Mouse (Mus musculus) olfactory bulb, adult 2 months (tissue): ENCODE data around the gene Nol4l. TPM values are rescaled to one million over a fixed set of nuclear protein-coding genes. Genes with fewer than 3 reads are reported as not detected.

Experiments used
- H3K27ac ChIP-seq: fragments of 200-500 bp; 2 replicates; pipeline ENCODE4 v1.5.1; 2012; ENCODE audit warnings: low read depth, low read length; ENCODE audit not compliant: insufficient read depth
- H3K4me1 ChIP-seq: fragments of 200-500 bp; 2 replicates; pipeline ENCODE4 v1.6.1; 2012; ENCODE audit warnings: low read length; ENCODE audit not compliant: control insufficient read depth, insufficient read depth
- H3K4me3 ChIP-seq: fragments of 200-500 bp; 2 replicates; pipeline ENCODE4 v1.5.1; 2012; ENCODE audit warnings: mild to moderate bottlenecking, low read depth, low read length, moderate library complexity; ENCODE audit not compliant: insufficient read depth
- CTCF ChIP-seq: fragments of 200-500 bp; IDR thresholded peaks from 2 replicates; pipeline ENCODE4 v1.5.1; 2012; ENCODE audit warnings: low read depth, mild to moderate bottlenecking, low read length, moderate library complexity; ENCODE audit not compliant: insufficient read depth
- POLR2A ChIP-seq: fragments of 200-500 bp; IDR thresholded peaks from 2 replicates; pipeline ENCODE4 v1.6.1; 2012; ENCODE audit warnings: mild to moderate bottlenecking, low read depth, low read length, moderate library complexity; ENCODE audit not compliant: insufficient read depth
- WGBS: fragments of 180-500 bp; shearing (Covaris S2); methylation state at CpG from one replicate; pipeline ENCODE4 v1.1.7; 2018; 5-methylcytosine and 5-hydroxymethylcytosine counted together
- polyA plus RNA-seq: library from polyadenylated mRNA; stranded (reverse); fragments of >200 nt; gene quantifications from 2 replicates; pipeline ENCODE4 v1.2.4, GENCODE M21; 2012; ENCODE audit warnings: low replicate concordance; ENCODE audit not compliant: missing spikeins, insufficient read depth, insufficient read length

Gene Nol4l
- polyA plus RNA-seq, 1 experiment = 194 TPM

DNA sequence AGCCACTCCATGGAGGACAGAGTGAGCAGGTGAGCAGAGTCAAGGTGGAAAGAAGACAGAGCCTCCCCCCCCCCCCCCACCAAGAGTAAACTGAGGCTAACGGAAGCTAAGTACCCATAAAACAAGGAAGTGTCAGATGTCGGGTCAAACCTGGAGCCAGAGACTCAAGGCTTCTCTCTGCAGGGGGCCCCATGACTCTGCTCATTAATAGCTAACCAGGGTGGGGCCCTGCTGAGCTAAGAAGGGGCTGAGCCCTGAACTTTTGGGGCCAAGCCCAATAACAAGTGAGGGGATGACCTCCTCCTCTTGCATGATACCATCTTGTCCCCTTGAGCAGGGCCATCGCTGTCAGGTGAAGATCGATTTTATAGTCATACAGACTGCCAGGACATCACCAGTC, 17.2 kb upstream of the Nol4l start:
- TF ChIP-seq CTCF = no peak
- no peak for TF ChIP-seq POLR2A
- Histone ChIP-seq H3K4me3 (no peak overlapping the region), H3K4me1 (peaks cover 30% of the 10 kb centered on the region), H3K27ac (no peak overlapping the region)
- 84% methylated on average over 4 of the region's 4 CpGs for WGBS

DNA sequence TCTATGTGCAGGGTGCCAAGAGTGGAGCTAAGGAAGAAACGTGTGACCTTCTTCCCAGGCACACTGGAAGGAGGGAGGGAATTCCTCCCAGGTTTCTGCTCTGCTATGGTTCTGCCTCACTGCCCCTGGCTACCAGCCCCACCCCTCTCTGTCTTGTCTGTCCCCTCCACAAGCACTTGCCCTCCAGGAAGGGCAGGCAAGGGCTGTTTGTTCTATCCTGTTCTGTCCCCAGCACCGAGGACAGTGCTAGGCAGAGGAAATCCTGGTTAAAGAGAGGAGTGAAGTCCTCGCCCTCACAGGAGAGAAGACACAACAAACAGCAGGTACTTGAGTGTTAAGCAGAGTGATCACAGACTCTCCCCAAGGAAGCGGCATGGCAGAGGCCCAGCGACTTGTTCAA, 16.7 kb upstream of the Nol4l start:
- Histone ChIP-seq H3K4me1 (peaks cover 30% of the 10 kb centered on the region), H3K4me3 (no peak overlapping the region), H3K27ac (no peak overlapping the region)
- TF ChIP-seq CTCF (no peak), POLR2A (no peak)
- 63% methylated on average over 5 of the region's 5 CpGs for WGBS

DNA sequence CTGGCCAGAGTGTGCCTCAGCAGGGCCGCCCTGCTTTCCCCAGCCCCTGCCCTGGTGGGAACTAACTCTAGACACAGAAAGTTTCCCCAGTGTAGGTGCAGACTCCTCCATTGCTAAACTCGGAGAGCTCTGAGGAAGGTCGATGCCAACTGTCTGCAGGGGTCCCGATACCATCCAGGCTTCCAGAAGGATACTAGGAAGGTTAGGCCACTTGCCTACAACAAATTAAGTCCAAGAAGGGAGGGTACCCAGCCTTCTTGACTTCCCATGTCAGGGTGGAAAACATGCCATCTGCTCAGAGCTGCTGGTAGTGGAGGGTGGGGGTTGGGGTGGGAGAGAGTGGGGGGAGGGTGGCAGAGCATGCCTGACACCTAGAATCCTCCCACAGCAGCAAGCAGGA, 15.0 kb upstream of the Nol4l start:
- Histone ChIP-seq H3K27ac (no peak overlapping the region), H3K4me3 (no peak overlapping the region), H3K4me1 (peaks cover 30% of the 10 kb centered on the region)
- WGBS = 74% methylated on average over 4 of the region's 4 CpGs
- no peak for TF ChIP-seq POLR2A
- TF ChIP-seq CTCF = no peak

DNA sequence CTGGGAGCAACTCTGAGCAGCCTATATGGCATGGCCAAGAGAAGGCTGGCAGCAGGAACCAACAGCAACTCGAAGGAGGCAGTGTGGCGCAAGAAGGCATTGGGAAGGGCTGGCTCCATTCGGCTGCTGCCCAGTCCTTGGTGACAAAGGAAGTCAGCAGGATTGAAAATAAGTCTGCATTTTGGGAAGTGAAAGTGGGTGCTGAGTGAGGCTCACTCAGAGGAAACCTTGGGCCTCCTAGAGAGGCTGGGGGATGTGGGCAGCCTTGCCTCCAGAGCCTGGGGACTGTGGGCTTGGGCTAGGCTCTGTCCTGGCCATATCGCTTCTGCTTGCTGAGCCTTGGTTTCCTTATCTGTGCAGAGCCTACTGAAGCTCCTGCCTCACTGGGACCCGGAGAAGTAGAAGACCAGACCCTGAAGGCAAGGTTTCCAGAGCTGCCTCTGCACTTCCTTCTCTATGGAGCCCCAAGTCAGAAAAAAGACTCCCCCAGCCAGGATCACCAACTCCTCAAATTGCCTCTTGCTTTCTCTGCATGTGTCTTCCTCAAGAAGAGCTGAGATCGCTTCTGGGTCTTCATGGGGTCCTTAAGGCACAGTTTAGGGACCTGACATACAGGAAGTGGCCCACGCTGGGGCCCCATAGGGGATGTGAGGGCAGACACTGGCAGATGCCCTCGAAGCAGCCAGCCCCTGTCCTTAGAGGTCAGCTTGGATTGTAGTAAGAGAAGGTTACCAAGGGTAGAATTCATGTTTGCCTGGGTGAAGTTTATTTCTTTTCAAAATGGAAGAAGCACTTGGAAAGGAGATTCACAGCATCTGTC, 14.3 kb upstream of the Nol4l start:
- Histone ChIP-seq H3K4me1 (peaks cover 29% of the 10 kb centered on the region), H3K4me3 (no peak overlapping the region), H3K27ac (no peak overlapping the region)
- TF ChIP-seq POLR2A (no peak), CTCF (no peak)
- WGBS = 85% methylated on average over 8 of the region's 8 CpGs

DNA sequence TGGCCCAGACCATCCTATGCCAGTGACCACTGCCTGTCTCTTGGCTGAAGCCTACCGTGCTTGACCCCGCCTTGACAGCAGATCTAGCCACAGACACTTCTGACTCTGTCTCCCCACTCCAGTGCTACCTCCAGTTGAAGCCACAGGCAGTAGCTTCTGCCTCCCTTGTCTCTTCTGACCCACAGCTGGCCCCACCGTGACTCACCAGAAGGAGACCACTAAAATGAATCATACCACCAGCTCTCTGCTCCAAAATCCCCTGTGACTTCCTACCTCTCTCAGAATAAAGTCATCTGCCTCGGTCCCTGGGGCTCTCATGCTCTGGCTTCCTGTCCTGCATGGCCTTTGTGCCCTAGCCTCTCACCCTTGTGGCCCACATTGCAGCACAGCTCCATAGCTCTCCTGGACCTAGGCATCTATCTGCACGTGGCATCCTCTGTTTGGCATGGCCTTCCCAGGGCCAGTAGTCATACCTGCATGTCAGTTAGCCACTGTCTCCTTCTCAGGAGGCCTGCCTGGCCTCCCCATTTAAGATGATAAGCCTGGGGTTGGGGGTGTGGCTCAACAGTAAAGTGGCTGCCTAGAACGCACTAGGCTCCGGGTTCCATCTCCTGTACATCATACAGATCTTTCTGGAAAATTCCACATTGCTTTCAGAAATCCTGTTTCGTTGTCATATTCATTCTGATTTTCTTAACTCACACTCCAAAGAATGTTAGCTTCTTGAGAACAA, 13.3 kb upstream of the Nol4l start:
- 88% methylated on average over 8 of the region's 8 CpGs for WGBS
- Histone ChIP-seq H3K4me3 (no peak overlapping the region), H3K4me1 (peaks cover 19% of the 10 kb centered on the region), H3K27ac (no peak overlapping the region)
- no peak for TF ChIP-seq CTCF
- TF ChIP-seq POLR2A = no peak

DNA sequence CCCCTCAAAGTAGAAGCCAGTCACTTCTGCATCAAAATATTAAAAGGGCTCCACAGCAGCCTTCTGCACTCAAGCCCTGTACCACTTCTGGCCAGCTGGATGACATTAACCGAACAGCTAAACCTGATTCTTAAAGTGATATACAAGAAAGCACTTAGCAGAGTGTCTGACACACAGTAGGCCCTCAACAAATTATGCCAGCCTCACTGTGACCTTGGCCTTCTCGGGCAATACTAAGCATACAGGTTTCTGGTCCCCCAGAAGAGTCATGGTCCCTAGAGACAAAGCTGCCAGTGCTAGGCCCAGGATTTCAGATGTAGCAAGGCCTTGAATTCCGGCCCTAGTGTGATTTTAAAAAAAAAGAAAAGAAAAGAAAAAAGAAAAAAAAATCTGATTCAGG, 9.1 kb upstream of the Nol4l start:
- WGBS = 96% methylated on average over 3 of the region's 3 CpGs
- Histone ChIP-seq H3K27ac (no peak overlapping the region), H3K4me3 (no peak overlapping the region), H3K4me1 (peaks cover 11% of the 10 kb centered on the region)
- no peak for TF ChIP-seq POLR2A
- no peak for TF ChIP-seq CTCF

DNA sequence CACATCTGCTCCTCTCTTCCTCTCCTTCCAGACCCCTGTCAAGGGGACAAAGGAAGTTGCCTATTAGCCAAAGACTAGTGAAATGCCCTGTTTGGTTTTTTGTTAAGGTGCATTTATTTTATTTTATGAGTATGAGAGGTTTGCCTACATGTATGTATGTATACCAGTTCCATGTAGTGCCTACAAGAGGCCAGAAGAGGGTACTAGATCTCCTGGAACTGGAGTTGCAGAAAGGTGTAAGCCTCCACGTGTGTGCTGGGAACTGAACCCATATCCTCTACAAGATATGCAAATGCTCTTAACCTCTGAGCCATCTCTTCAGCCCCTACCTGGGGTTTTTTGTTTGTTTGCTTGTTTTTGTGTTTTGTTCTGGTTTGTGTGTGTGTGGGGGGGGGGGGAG, 4.2 kb upstream of the Nol4l start:
- no peak overlapping the region for H3K27ac ChIP-seq
- TF ChIP-seq CTCF (no peak), POLR2A (no peak)
- H3K4me1 ChIP-seq = peaks cover 5% of the 10 kb centered on the region
- no peak overlapping the region for H3K4me3 ChIP-seq
- WGBS = 85% methylated on average over 1 of the region's 1 CpGs

DNA sequence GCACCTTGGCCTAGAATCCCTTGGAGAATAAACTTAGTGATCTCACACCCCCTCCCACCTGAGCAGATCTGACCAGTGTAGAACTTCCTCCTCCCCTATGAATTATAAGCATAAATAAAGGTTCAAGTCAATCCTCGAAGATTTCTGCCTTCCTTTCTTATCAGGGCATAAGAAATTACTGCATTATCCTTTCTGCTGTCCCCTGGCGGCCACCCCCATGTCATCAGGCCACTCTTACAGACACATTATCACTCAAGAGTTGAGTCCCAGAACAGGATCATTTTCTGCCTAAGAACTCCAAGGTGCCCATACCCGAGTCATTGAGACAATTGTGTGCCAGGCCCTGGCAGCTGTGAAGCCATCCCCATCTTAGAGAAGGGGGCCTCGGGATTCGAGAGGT, 1.2 kb upstream of the Nol4l start:
- Histone ChIP-seq H3K4me1 (peaks cover 22% of the 10 kb centered on the region), H3K27ac (no peak overlapping the region), H3K4me3 (no peak overlapping the region)
- TF ChIP-seq CTCF (no peak), POLR2A (no peak)
- WGBS = 81% methylated on average over 5 of the region's 5 CpGs

DNA sequence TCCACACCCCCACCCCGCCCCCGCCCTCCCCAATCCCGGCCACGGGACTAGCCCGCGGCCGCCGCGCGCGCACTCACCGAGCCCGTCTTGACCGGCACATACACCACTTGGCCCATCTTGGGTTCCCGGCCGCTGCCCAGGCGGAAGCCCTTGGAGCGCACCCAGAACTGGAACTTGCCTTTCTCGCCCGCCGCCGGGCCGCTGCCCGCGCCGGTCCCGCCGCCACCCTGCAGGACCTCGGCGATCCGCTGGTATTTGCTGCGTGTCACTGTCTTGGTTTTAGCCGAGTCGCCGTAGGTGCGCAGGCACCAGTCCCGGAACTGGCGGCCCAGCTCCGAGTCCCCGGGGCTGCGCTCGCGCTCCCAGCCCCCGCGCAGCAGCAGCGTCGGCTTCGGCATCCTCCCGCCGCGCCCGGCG, 398 bp downstream of the Nol4l start:
- under 1% methylated on average over 51 of the region's 53 CpGs for WGBS
- peak overlapping the region; percentile 99 for H3K4me3 ChIP-seq
- H3K4me1 ChIP-seq = peaks cover 30% of the 10 kb centered on the region
- TF ChIP-seq CTCF (no peak), POLR2A (no peak)
- peak overlapping the region; percentile 74 for H3K27ac ChIP-seq
